Mouse (Mus musculus) lung, embryonic 15.5 days (tissue): ENCODE data around the gene Mettl7a3. TPM values are rescaled to one million over a fixed set of nuclear protein-coding genes. Genes with fewer than 3 reads are reported as not detected.
A peak's percentile ranks its signal among the peaks of the same experiment; 100 is the strongest.
"Not testable (repeated sequence)": the region's sequence is repeated elsewhere in the genome, so short reads cannot be mapped to it uniquely, and the experiment has no call there.

Experiments
- ATAC-seq: fragments of 200-750 bp; cut with Nextera tagmentation; 2 replicates; pipeline ENCODE4 v1.8.0; 2017; ENCODE audit warnings: moderate number of reproducible peaks, borderline replicate concordance; ENCODE audit not compliant: low FRiP score, low TSS enrichment; ENCODE audit errors: extremely low read depth
- H3K27ac ChIP-seq: fragments of 300-500 bp; sonication (generic); 2 replicates; pipeline ENCODE4 v1.5.1; 2015; ENCODE audit warnings: moderate library complexity, mild to moderate bottlenecking, inconsistent platforms
- H3K27me3 ChIP-seq: fragments of 300-500 bp; sonication (generic); 2 replicates; pipeline ENCODE4 v1.6.1; 2015; ENCODE audit warnings: inconsistent platforms
- H3K36me3 ChIP-seq: fragments of 300-500 bp; sonication (generic); 2 replicates; pipeline ENCODE4 v1.6.1; 2015; ENCODE audit warnings: inconsistent platforms
- H3K4me1 ChIP-seq: fragments of 300-500 bp; sonication (generic); 2 replicates; pipeline ENCODE4 v1.6.1; 2015; ENCODE audit warnings: inconsistent platforms
- H3K4me2 ChIP-seq: fragments of 300-500 bp; sonication (generic); 2 replicates; pipeline ENCODE4 v1.6.1; 2015; ENCODE audit warnings: inconsistent platforms, mild to moderate bottlenecking, moderate library complexity
- H3K4me3 ChIP-seq: fragments of 300-500 bp; sonication (generic); 2 replicates; pipeline ENCODE4 v1.5.1; 2015; ENCODE audit warnings: mild to moderate bottlenecking, inconsistent platforms
- H3K9ac ChIP-seq: fragments of 300-500 bp; sonication (generic); 2 replicates; pipeline ENCODE4 v1.6.1; 2015; ENCODE audit warnings: inconsistent platforms
- H3K9me3 ChIP-seq: fragments of 300-500 bp; sonication (generic); 2 replicates; pipeline ENCODE4 v1.6.1; 2016; ENCODE audit warnings: inconsistent platforms
- WGBS: fragments of 180-500 bp; shearing (Covaris S2); methylation state at CpG from one replicate; pipeline ENCODE4 v1.1.7; 2015; 5-methylcytosine and 5-hydroxymethylcytosine counted together
- polyA plus RNA-seq: library from polyadenylated mRNA; unstranded; fragments of >200 nt; fragmentation: Nextera tagmentation; extraction: Ambion mirVana; gene quantifications from 2 replicates; pipeline ENCODE4 v1.2.1, GENCODE M21; 2015

The Mettl7a3 gene
- polyA plus RNA-seq, 1 experiment from 2014 or later = not detected

GRCm38 (mm10) chr15:100312346-100312745 is 22.4 kb upstream of the Mettl7a3 start:
- no peak for ATAC-seq
- no peak overlapping the region for H3K4me2 ChIP-seq
- 49% methylated on average over 2 of the region's 2 CpGs for WGBS
- peaks cover 6% of the 10 kb centered on the region; the same call in 1 of the 2 replicates for H3K4me1 ChIP-seq
- no peak overlapping the region for H3K4me3 ChIP-seq
- H3K27me3 ChIP-seq = no peaks in the 10 kb centered on the region
- H3K9ac ChIP-seq = no peak overlapping the region
- H3K9me3 ChIP-seq = no peaks in the 10 kb centered on the region
- no peak overlapping the region for H3K27ac ChIP-seq
- no peaks in the 10 kb centered on the region for H3K36me3 ChIP-seq

DNA sequence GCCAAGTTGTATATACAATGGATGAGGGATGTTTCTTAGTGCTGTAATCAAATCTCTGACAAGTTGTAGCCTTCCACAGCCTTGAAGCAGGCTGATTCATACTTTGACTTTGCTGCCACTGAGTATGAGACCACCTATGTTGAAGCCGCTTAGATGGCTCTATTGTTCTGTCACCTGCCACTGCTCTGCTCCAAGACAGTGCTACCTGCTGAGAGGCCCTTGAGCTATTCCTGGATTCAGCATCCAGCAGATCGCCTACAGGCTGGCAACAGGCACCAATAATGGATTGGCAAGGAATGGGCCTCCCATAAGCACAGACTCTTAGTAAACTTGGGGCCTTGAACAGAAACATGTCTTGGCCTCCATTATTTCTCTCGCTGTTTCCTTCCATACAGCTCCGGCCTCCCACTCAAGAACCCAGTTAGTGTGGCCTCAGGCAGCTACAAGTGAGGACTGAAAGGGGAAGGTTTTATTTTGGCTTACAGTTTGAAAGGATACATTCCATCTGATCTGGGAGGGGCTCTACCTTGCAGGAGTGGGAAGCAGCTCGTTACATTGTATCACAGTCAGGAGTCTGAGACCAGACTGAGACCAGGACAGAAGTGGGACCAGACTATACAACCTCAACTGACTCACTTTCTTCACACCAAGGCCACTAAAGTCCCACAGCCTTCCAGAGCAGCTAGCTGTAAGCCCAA is 20.1 kb upstream of the Mettl7a3 start:
- Histone ChIP-seq H3K4me2 (no peak overlapping the region), H3K36me3 (no peaks in the 10 kb centered on the region), H3K9ac (no peak overlapping the region), H3K4me1 (peaks cover 15% of the 10 kb centered on the region), H3K27me3 (no peaks in the 10 kb centered on the region), H3K4me3 (no peak overlapping the region), H3K9me3 (no peaks in the 10 kb centered on the region), H3K27ac (no peak overlapping the region)
- no peak for ATAC-seq
- WGBS = 96% methylated on average over 5 of the region's 5 CpGs

GRCm38 (mm10) chr15:100318014-100318671 is 16.6 kb upstream of the Mettl7a3 start:
- ATAC-seq = peak; percentile 78
- H3K4me3 ChIP-seq, H3K9ac ChIP-seq, H3K9me3 ChIP-seq, H3K36me3 ChIP-seq, H3K27me3 ChIP-seq, H3K4me2 ChIP-seq: not testable (repeated sequence)
- peaks cover 24% of the 10 kb centered on the region for H3K4me1 ChIP-seq
- peak overlapping the region; percentile 82 for H3K27ac ChIP-seq
- WGBS = 15% methylated on average over 4 of the region's 4 CpGs

DNA sequence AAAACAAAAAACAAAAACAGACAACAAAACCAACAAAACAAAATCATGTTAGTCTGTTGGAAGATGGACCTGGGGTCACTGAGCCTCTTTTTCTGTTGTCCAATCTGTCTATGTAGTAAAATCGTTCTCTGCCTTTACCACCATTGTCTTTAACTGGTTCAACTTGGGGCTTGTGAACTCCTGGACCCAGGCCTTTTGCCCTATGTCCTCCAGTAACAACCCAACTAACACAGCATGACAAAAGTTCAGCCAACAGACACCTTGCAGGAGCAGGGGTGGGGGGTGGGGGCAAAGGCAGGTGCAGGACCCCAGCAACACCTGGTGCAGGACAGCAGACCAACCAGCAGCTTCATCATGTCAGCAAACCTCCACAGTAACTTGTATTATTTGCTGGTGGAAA is 14.8 kb upstream of the Mettl7a3 start:
- no peak overlapping the region for H3K4me2 ChIP-seq
- 87% methylated on average over 1 of the region's 1 CpGs for WGBS
- peak overlapping the region; percentile 41 for H3K27ac ChIP-seq
- no peaks in the 10 kb centered on the region for H3K9me3 ChIP-seq
- no peaks in the 10 kb centered on the region for H3K36me3 ChIP-seq
- no peaks in the 10 kb centered on the region for H3K27me3 ChIP-seq
- no peak for ATAC-seq
- H3K4me3 ChIP-seq = no peak overlapping the region
- no peak overlapping the region for H3K9ac ChIP-seq
- peaks cover 24% of the 10 kb centered on the region for H3K4me1 ChIP-seq

GRCm38 (mm10) chr15:100320295-100320905 is 14.3 kb upstream of the Mettl7a3 start:
- Histone ChIP-seq H3K4me1 (peaks cover 24% of the 10 kb centered on the region), H3K4me3 (no peak overlapping the region), H3K9me3 (no peaks in the 10 kb centered on the region), H3K4me2 (no peak overlapping the region), H3K27ac (peak overlapping the region; percentile 41), H3K9ac (no peak overlapping the region), H3K27me3 (no peaks in the 10 kb centered on the region), H3K36me3 (no peaks in the 10 kb centered on the region)
- WGBS = 54% methylated on average over 9 of the region's 9 CpGs
- ATAC-seq = no peak

GRCm38 (mm10) chr15:100321134-100321533 is 13.6 kb upstream of the Mettl7a3 start:
- Histone ChIP-seq H3K27me3 (no peaks in the 10 kb centered on the region), H3K36me3 (no peaks in the 10 kb centered on the region), H3K9me3 (no peaks in the 10 kb centered on the region), H3K4me1 (peaks cover 24% of the 10 kb centered on the region), H3K4me2 (no peak overlapping the region), H3K4me3 (no peak overlapping the region), H3K27ac (peak overlapping the region; percentile 21; the same call in 1 of the 2 replicates), H3K9ac (no peak overlapping the region)
- 47% methylated on average over 5 of the region's 5 CpGs for WGBS
- ATAC-seq = no peak

DNA sequence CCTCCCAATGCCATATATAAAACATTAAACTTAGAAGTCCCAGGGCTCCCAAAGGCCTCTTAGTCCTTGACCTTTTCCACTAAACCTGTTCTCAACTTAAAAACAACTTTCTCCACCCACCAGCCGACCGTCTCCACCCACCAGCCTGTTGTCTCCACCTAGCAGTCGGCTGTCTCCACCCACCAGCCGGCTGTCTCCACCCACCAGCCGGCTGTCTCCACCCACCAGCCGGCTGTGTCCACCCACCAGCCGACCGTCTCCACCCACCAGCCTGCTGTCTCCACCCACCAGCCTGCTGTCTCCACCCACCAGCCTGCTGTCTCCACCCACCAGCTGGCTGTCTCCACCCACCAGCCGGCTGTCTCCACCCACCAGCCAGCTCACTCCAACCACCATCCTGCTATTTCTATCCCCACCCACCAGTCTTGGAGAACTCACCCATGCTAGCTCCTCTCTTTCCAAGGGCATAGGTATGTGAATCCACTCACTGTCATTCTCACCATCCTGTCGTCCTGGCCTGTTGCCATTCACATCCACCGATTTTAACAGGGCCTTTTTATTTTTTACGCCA is 10.6 kb upstream of the Mettl7a3 start:
- Histone ChIP-seq H3K4me1 (peaks cover 15% of the 10 kb centered on the region), H3K4me3 (no peak overlapping the region), H3K27me3 (no peaks in the 10 kb centered on the region), H3K9ac (no peak overlapping the region), H3K9me3 (no peaks in the 10 kb centered on the region), H3K36me3 (no peaks in the 10 kb centered on the region), H3K4me2 (no peak overlapping the region), H3K27ac (no peak overlapping the region)
- WGBS = 64% methylated on average over 12 of the region's 12 CpGs
- no peak for ATAC-seq

GRCm38 (mm10) chr15:100325235-100325634 is 9.5 kb upstream of the Mettl7a3 start:
- no peaks in the 10 kb centered on the region for H3K9me3 ChIP-seq
- no peaks in the 10 kb centered on the region for H3K36me3 ChIP-seq
- H3K27ac ChIP-seq = no peak overlapping the region
- no peaks in the 10 kb centered on the region for H3K27me3 ChIP-seq
- H3K4me2 ChIP-seq = no peak overlapping the region
- H3K4me3 ChIP-seq = no peak overlapping the region
- H3K9ac ChIP-seq = no peak overlapping the region
- WGBS = 83% methylated on average over 3 of the region's 3 CpGs
- peaks cover 11% of the 10 kb centered on the region for H3K4me1 ChIP-seq
- ATAC-seq = no peak

DNA sequence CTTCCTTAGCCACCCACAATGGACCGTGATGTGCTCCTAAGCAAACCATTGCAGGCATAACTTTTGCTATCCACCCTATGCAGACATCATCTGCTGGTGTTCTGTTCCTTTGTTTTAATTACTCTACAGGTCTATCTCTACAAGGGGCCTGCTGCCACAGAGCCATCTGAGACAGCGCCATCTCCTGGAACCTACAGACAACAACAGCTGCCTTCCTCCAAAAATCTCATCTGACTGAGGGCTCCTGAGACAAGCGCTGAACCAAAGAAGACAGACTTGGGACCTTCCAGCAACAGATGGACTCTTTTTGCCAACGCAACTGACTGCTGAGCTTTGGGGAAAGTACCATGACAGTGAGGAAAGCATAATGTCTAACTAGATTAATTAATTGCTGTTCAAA is 6.6 kb upstream of the Mettl7a3 start:
- H3K4me2 ChIP-seq, H3K36me3 ChIP-seq, H3K9me3 ChIP-seq, H3K4me1 ChIP-seq, H3K27ac ChIP-seq, H3K27me3 ChIP-seq, H3K4me3 ChIP-seq, ATAC-seq, H3K9ac ChIP-seq: not testable (repeated sequence)
- WGBS = 59% methylated on average over 4 of the region's 4 CpGs

GRCm38 (mm10) chr15:100329336-100329735 is 5.4 kb upstream of the Mettl7a3 start:
- H3K4me1 ChIP-seq, H3K27me3 ChIP-seq, H3K4me2 ChIP-seq, H3K27ac ChIP-seq, H3K9ac ChIP-seq, ATAC-seq, H3K4me3 ChIP-seq, H3K36me3 ChIP-seq, H3K9me3 ChIP-seq: not testable (repeated sequence)
- 60% methylated on average over 10 of the region's 10 CpGs for WGBS

- Histone ChIP-seq H3K27ac (no peak overlapping the region), H3K9ac (no peak overlapping the region), H3K9me3 (no peaks in the 10 kb centered on the region), H3K4me3 (no peak overlapping the region), H3K36me3 (no peaks in the 10 kb centered on the region), H3K4me2 (no peak overlapping the region), H3K27me3 (no peaks in the 10 kb centered on the region), H3K4me1 (no peaks in the 10 kb centered on the region)
- 74% methylated on average over 7 of the region's 7 CpGs for WGBS
- no peak for ATAC-seq
Measured at GRCm38 (mm10) chr15:100330739-100331138, 4.0 kb upstream of the Mettl7a3 start.
